Mouse (Mus musculus) embryonic facial prominence, embryonic 15.5 days (tissue): ENCODE data around the gene Slc27a5. TPM values are rescaled to one million over a fixed set of nuclear protein-coding genes. Genes with fewer than 3 reads are reported as not detected.

Experiments
- ATAC-seq: fragments of 200-750 bp; cut with Nextera tagmentation; 2 replicates; pipeline ENCODE4 v1.8.0; 2017; ENCODE audit warnings: low read depth, moderate TSS enrichment; ENCODE audit not compliant: insufficient number of reproducible peaks, low FRiP score, low TSS enrichment
- H3K27ac ChIP-seq: fragments of 300-500 bp; sonication (generic); replicated peaks from 2 replicates; pipeline ENCODE4 v1.5.1; 2015; ENCODE audit warnings: mild to moderate bottlenecking, inconsistent platforms
- H3K27me3 ChIP-seq: fragments of 300-500 bp; sonication (generic); 2 replicates; pipeline ENCODE4 v1.6.1; 2015; ENCODE audit warnings: inconsistent platforms
- H3K36me3 ChIP-seq: fragments of 300-500 bp; sonication (generic); 2 replicates; pipeline ENCODE4 v1.6.1; 2015; ENCODE audit warnings: mild to moderate bottlenecking, inconsistent platforms
- H3K4me1 ChIP-seq: fragments of 300-500 bp; sonication (generic); 2 replicates; pipeline ENCODE4 v1.6.1; 2015; ENCODE audit warnings: inconsistent platforms
- H3K4me2 ChIP-seq: fragments of 300-500 bp; sonication (generic); replicated peaks from 2 replicates; pipeline ENCODE4 v1.6.1; 2015; ENCODE audit warnings: mild to moderate bottlenecking, inconsistent platforms
- H3K4me3 ChIP-seq: fragments of 300-500 bp; sonication (generic); replicated peaks from 2 replicates; pipeline ENCODE4 v1.5.1; 2015; ENCODE audit warnings: mild to moderate bottlenecking, inconsistent platforms
- H3K9ac ChIP-seq: fragments of 300-500 bp; sonication (generic); 2 replicates; pipeline ENCODE4 v1.6.1; 2015; ENCODE audit warnings: inconsistent platforms
- H3K9me3 ChIP-seq: fragments of 300-500 bp; sonication (generic); replicated peaks from 2 replicates; pipeline ENCODE4 v1.6.1; 2016; ENCODE audit warnings: inconsistent platforms
- WGBS: fragments of 180-500 bp; shearing (Covaris S2); methylation state at CpG from one replicate; pipeline ENCODE4 v1.1.7; 2015; 5-methylcytosine and 5-hydroxymethylcytosine counted together
- polyA plus RNA-seq: library from polyadenylated mRNA; unstranded; fragments of >200 nt; fragmentation: Nextera tagmentation; extraction: Ambion mirVana; gene quantifications from 2 replicates; pipeline ENCODE4 v1.2.1, GENCODE M21; 2015

Slc27a5 gene
- polyA plus RNA-seq, 1 experiment from 2014 or later: 0.20 TPM

DNA sequence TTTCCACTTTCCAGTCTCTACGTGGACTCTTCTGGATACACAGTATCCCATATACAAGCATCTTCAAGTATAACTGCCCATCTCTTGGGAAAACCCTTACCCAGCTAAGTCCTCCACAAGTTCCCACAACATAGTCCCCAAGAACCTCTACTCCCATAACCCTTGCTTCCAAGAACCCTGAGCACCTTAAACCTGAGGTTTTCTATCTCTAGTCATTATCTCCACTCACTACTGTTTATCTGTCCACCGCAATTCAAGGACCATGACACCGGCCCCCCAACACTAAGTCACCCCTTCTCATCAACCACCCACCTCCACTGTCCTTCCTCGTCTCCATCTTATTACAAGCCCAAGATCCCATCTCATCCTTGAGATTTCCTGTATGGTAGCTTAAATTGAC is 38.8 kb upstream of the Slc27a5 start:
- Histone ChIP-seq H3K4me1 (peaks cover 50% of the 10 kb centered on the region), H3K27ac (peak overlapping the region; percentile 100; the same call in 1 of the 2 replicates), H3K9ac (peak overlapping the region; percentile 97), H3K4me2 (peak overlapping the region; percentile 61), H3K9me3 (no peaks in the 10 kb centered on the region), H3K27me3 (peaks cover 9% of the 10 kb centered on the region), H3K4me3 (peak overlapping the region; percentile 79), H3K36me3 (peaks cover 36% of the 10 kb centered on the region)
- no peak for ATAC-seq
- WGBS: 44% methylated on average over 4 of the region's 4 CpGs

DNA sequence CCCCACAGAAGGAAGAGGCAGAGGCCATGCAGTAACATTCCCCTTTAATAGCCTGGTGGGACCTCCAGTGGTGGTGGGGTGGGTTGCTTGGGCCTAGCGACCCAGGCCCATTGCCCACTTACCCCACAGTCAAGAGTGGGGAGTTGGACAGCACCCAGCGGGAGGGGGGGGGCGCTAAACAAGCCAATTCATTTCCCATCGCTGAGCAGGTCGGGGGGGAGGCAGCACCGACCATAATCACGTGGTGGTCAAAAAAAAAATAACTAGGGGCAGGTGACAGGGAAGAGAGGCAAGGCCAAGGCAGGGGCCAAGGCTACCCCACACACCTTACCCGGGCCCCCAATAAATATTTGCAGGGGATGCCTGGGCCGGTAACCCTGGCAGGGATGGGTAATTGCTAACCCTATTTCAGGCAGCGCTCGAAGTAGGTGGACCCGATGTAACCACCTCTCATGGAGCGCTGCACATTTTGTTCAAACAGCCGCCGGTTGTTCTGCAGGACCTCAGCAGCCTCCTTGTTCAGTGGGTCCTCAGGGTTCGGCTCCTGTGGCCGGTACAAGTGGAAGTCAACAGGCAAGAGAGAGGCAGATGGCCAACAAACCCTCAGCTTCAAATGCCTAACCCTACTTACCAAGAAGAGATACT is 37.3 kb upstream of the Slc27a5 start:
- ATAC-seq: no peak
- peak overlapping the region; percentile 26 for H3K9ac ChIP-seq
- WGBS: 79% methylated on average over 17 of the region's 17 CpGs

GRCm38 (mm10) chr7:13034148-13034977 is 36.4 kb upstream of the Slc27a5 start, which contains the start of gene Chmp2a:
Gene Chmp2a (minus strand): TSS chr7:13034807.
- Histone ChIP-seq H3K9me3 (no peaks in the 10 kb centered on the region), H3K27ac (peak within 1 kb of the TSS; percentile 95), H3K9ac (peak within 1 kb of the TSS; percentile 67), H3K4me1 (peaks cover 49% of the 10 kb centered on the region), H3K4me3 (peak within 1 kb of the TSS; percentile 65), H3K36me3 (peaks cover 61% of the 10 kb centered on the region), H3K27me3 (no peaks in the 10 kb centered on the region), H3K4me2 (peak within 1 kb of the TSS; percentile 84)
- peak; percentile 80 for ATAC-seq
- WGBS: under 1% methylated on average over 45 of the region's 45 CpGs

More for the DNA sequence above, 37.3 kb upstream of the Slc27a5 start:
- Histone ChIP-seq H3K36me3 (peaks cover 51% of the 10 kb centered on the region), H3K9me3 (no peaks in the 10 kb centered on the region), H3K27me3 (no peaks in the 10 kb centered on the region), H3K27ac (peak overlapping the region; percentile 95), H3K4me2 (peak overlapping the region; percentile 84), H3K4me1 (peaks cover 50% of the 10 kb centered on the region), H3K4me3 (peak overlapping the region; percentile 65)

- H3K27me3 ChIP-seq: no peaks in the 10 kb centered on the region
- peaks cover 42% of the 10 kb centered on the region for H3K4me1 ChIP-seq
- WGBS: 42% methylated on average over 13 of the region's 13 CpGs
- ATAC-seq: no peak
- peak overlapping the region; percentile 65 for H3K4me3 ChIP-seq
- H3K9me3 ChIP-seq: no peaks in the 10 kb centered on the region
- H3K36me3 ChIP-seq: peaks cover 68% of the 10 kb centered on the region
- peak overlapping the region; percentile 67 for H3K9ac ChIP-seq
- peak overlapping the region; percentile 95 for H3K27ac ChIP-seq
- H3K4me2 ChIP-seq: peak overlapping the region; percentile 84
These were observed 35.6 kb upstream of the Slc27a5 start for GRCm38 (mm10) chr7:13033451-13034147.

GRCm38 (mm10) chr7:13032541-13032940 is 34.5 kb upstream of the Slc27a5 start:
- no peak overlapping the region for H3K27ac ChIP-seq
- no peaks in the 10 kb centered on the region for H3K9me3 ChIP-seq
- peaks cover 41% of the 10 kb centered on the region for H3K4me1 ChIP-seq
- WGBS: 89% methylated on average over 7 of the region's 7 CpGs
- H3K9ac ChIP-seq: no peak overlapping the region
- ATAC-seq: no peak
- H3K4me2 ChIP-seq: no peak overlapping the region
- no peaks in the 10 kb centered on the region for H3K27me3 ChIP-seq
- H3K4me3 ChIP-seq: no peak overlapping the region
- peaks cover 79% of the 10 kb centered on the region for H3K36me3 ChIP-seq

DNA sequence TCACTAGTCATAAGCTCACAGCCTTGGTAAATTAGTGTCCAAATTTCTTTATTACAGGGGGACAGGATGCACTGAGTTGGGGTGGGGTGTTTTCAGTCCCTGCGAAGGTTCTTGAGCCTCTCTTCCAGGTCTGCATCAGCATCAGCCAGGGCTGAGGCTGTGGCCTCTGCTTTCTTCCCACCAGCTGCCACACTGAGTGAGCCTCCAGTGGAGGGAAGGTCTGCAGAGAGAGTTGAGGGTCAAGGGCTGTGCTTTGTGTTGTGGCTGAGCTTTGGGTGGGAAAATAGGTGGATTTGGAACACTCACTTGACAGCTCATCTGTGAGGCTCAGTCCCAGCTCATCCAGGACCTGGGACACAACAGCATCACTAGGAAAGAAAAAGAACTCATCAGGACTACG is 34.0 kb upstream of the Slc27a5 start:
- H3K27me3 ChIP-seq: no peaks in the 10 kb centered on the region
- no peak for ATAC-seq
- H3K9me3 ChIP-seq: no peaks in the 10 kb centered on the region
- no peak overlapping the region for H3K4me3 ChIP-seq
- no peak overlapping the region for H3K9ac ChIP-seq
- H3K36me3 ChIP-seq: peaks cover 84% of the 10 kb centered on the region
- H3K27ac ChIP-seq: no peak overlapping the region
- whole genome bisulfite sequencing: 69% methylated on average over 2 of the region's 2 CpGs
- H3K4me2 ChIP-seq: no peak overlapping the region
- peaks cover 44% of the 10 kb centered on the region for H3K4me1 ChIP-seq

DNA sequence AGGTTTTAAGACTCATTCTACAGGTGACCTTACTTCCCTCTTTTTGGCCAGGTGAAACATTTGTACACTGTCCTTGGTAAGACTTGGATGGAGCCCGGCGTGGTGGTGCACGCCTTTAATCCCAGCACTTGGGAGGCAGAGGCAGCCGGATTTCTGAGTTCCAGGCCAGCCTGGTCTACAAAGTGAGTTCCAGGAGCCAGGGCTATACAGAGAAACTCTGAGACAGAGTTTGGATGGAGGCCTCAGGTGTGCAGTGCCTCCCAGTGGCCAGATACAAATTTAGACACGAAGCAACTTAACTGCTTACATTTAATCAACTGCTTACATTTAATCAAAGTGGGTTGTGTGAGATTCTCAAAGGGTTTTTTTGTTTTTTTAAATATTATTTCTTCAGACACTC is 33.1 kb upstream of the Slc27a5 start:
- Histone ChIP-seq H3K9me3 (no peaks in the 10 kb centered on the region), H3K36me3 (peaks cover 89% of the 10 kb centered on the region), H3K27me3 (no peaks in the 10 kb centered on the region), H3K27ac (no peak overlapping the region), H3K9ac (no peak overlapping the region), H3K4me1 (peaks cover 44% of the 10 kb centered on the region), H3K4me3 (no peak overlapping the region), H3K4me2 (no peak overlapping the region)
- 74% methylated on average over 5 of the region's 5 CpGs for WGBS
- ATAC-seq: no peak

DNA sequence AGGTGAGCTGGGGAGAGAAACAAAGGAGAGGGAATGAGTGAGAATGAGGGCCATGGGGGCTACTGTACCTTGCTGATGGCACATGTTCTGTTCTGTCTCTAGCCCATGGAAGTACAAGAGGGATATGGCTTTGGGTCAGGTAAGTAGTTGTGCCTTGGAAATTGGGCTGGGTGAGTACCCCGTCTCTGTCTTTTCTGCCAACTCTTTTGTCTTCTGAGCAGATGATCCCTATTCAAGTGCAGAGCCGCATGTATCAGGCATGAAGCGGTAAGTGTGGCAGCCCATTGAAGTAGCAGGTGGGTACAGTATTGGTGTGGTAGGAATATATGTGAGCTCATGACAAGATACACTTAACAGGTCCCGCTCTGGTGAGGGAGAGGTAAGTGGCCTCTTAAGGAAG is 31.0 kb upstream of the Slc27a5 start:
- 94% methylated on average over 4 of the region's 4 CpGs for WGBS
- no peak overlapping the region for H3K4me2 ChIP-seq
- ATAC-seq: no peak

DNA sequence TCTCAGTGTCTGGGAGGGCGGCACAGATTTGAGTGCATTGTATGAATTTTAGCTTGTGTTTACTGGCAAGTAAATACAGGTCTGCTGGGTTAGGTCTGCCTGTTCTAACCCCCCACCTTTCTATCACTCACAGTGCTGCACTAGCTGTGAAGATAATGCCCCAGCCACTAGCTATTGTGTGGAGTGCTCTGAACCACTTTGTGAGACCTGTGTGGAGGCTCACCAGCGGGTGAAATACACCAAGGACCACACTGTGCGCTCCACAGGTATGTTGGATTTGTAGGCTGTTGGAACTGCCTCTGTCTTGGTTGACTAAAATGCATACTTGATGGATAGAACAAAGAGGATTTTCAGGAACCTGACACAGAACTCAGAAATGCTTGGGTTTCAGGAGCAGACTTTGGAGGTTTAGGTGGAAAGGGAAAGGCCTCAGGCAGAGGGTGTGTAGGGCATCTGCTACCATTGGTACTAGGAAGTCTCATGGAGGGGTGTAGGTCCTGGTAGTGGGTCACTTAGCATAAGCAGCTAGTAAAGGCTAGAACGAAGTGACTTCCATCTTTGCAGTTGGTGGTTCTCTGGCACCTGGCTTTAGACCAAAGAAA is 27.6 kb upstream of the Slc27a5 start:
- H3K4me3 ChIP-seq: peak overlapping the region; percentile 91
- WGBS: 26% methylated on average over 4 of the region's 4 CpGs
- ATAC-seq: no peak
- no peaks in the 10 kb centered on the region for H3K9me3 ChIP-seq
- peak overlapping the region; percentile 85 for H3K4me2 ChIP-seq
- H3K9ac ChIP-seq: peak overlapping the region; percentile 97
- H3K36me3 ChIP-seq: peaks cover 54% of the 10 kb centered on the region
- H3K27me3 ChIP-seq: no peaks in the 10 kb centered on the region
- H3K4me1 ChIP-seq: peaks cover 26% of the 10 kb centered on the region
- H3K27ac ChIP-seq: peak overlapping the region; percentile 100; the same call in 1 of the 2 replicates

More for the DNA sequence above, 31.0 kb upstream of the Slc27a5 start:
- peaks cover 36% of the 10 kb centered on the region for H3K4me1 ChIP-seq
- peaks cover 84% of the 10 kb centered on the region for H3K36me3 ChIP-seq
- H3K4me3 ChIP-seq: no peak overlapping the region
- no peaks in the 10 kb centered on the region for H3K27me3 ChIP-seq
- 0 out of 2 replicates have a peak overlapping the region, but pooled peaks have one; percentile 11 for H3K27ac ChIP-seq
- H3K9ac ChIP-seq: no peak overlapping the region
- no peaks in the 10 kb centered on the region for H3K9me3 ChIP-seq

DNA sequence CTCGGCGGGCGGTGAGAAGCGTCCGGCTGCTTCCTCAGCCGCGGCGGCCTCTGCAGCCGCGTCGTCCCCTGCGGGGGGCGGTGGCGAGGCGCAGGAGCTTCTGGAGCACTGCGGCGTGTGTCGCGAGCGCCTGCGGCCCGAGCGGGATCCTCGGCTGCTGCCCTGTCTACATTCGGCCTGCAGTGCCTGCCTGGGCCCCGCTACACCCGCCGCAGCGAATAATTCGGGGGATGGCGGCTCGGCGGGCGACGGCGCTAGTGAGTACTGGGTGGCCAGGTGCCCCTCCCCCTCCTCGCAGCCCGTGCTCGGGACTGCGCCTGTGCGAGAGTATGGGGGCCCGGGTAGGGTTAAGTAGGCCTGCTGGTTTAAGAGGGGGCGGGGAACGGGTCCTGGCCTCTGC is 26.8 kb upstream of the Slc27a5 start:
- Histone ChIP-seq H3K36me3 (peaks cover 46% of the 10 kb centered on the region), H3K4me1 (peaks cover 26% of the 10 kb centered on the region), H3K4me2 (peak overlapping the region; percentile 85), H3K4me3 (peak overlapping the region; percentile 91), H3K9ac (peak overlapping the region; percentile 97), H3K27me3 (no peaks in the 10 kb centered on the region), H3K9me3 (no peaks in the 10 kb centered on the region), H3K27ac (peak overlapping the region; percentile 100)
- WGBS: under 1% methylated on average over 42 of the region's 44 CpGs
- peak; percentile 68 for ATAC-seq
